Mouse (Mus musculus): ENCODE measurements around the gene Hs3st3b1.

Hs3st3b1 gene

GRCm38 (mm10) chr11:63923386-63923785 is 1.3 kb upstream of the Hs3st3b1 start:
- DNase-seq (ENCODE audit: low spot score), result no peak

DNA sequence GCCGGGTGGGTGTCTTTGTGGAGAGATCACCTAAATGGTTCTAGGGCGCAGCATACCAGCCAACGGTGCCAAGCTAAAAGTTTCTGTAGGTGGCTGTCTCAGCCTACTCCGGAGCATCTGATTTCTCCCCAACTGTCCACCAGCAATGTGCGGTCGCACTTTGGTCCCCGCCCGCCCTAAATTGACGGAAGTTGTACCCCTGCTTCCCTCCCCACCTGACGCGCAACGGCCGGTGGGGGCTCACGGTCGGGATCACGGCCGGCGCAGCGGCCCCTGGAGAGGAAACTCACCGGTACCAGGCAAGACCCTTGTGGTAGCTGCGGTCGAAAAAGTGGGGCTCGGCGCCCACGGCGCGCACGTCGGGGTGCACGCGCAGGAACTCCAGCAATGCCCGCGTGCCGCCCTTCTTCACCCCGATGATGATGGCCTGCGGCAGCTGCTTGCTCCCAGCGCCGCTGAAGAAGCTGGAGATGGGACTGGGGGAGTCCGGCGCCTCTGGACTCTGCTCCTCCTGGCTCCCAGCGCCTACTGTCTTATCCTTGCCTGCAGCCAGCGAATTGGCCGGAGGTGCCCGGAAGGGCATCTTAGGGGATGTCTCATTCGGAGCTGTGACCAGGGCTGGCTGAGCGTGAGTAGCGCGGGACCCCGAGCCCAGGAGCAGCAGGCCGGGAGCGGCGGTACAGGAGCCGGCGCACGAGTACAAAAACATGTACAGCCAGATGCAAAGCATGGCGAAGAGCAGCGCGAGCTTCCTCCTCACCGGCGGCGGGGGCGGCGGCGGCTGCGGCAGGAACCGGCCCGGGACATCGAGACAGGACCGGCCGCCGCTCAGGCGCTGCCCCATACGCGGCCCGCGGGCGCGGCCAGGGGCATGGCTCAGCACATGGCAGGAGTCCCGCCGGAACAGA is 792 bp downstream of the Hs3st3b1 start:
- DNase-seq (ENCODE audit: low spot score), result no peak

GRCm38 (mm10) chr11:63920531-63920930 is 1.6 kb downstream of the Hs3st3b1 start:
- DNase-seq (ENCODE audit: low spot score), result no peak

GRCm38 (mm10) chr11:63919211-63920098 is 2.6 kb downstream of the Hs3st3b1 start:
- DNase-seq (ENCODE audit: low spot score), result no peak

DNA sequence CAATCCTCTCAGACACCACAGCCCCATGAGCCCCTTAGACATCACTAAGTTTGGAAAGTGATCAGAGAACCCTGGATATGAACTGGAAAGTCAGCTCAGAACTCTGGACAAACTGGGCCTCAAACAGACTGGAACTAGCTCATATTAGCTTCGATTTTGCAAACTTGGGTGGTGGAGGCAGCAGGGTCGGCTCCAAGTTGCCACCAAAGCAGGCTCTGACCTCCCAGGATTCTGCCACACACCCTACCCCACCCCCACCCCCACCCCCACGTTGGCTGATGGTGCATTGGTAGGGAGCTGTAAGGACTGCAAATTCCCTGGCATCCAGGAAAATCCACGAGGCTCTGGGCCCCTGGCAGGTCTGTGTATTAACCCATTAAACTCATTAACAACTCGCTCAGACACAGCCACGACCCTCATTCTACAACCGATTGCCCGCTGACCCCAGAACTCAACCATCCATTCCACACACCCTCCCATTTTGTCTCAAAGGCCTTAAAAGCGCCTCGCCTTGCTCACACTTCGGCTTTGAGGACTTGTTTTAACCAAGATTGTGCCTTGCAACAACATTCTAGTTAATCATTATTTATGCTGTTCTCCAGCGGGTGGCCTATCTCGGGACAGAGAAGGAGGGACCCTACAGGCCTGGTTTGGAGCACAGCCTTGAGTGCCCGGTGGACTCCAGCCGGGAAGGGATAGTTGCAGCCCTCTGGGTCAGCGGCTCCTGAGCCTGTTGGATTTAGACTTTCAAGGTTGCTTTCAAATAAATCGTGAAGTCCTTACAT is 3.6 kb downstream of the Hs3st3b1 start:
- DNase-seq (ENCODE audit: low spot score), result no peak

DNA sequence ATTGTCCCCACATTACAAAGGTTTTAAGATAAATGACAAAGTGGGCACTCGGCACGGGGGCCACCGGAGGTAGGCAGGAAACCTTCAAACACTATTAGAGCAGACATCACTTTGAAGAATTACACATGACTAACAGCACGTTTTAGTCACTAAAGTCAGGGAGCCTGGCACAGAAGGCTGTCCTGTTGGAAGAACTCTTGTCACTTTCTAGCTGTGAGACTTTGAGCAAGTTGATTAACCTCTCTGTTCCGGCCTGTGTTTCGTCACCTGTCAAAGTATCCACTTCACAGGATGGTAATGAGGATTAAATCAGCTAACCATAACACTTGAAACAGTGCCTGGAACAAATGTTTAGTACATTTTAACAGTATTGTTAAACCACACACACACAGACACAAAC is 4.5 kb downstream of the Hs3st3b1 start:
- no peak for DNase-seq (ENCODE audit: low spot score)

GRCm38 (mm10) chr11:63914388-63914787 is 7.7 kb downstream of the Hs3st3b1 start:
- no peak for DNase-seq (ENCODE audit: low spot score)

GRCm38 (mm10) chr11:63913936-63914335 is 8.2 kb downstream of the Hs3st3b1 start:
- no peak for DNase-seq (ENCODE audit: low spot score)

DNA sequence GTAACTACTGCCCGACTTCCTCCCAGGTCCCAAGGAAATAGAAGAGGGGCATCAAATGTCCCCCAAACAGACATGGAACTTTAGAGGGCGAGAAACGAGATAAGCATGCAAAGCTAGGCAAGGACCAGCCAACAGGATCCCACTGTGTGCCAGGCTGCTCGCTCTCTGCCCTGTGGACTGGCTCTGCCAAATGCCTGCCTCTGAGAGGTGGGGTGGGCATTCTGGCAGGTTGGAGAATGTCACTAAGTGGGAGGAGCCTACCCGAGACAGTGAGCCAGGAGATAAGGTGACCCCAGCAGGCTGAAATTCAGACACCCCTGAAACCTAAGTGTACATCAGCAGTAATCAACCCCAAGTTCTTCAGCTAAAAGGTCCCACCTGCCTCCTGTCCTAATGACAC is 11.1 kb downstream of the Hs3st3b1 start:
- no peak for DNase-seq (ENCODE audit: low spot score)

GRCm38 (mm10) chr11:63909961-63910360 is 12.1 kb downstream of the Hs3st3b1 start:
- no peak for DNase-seq (ENCODE audit: low spot score)

GRCm38 (mm10) chr11:63908500-63908899 is 13.6 kb downstream of the Hs3st3b1 start:
- DNase-seq (ENCODE audit: low spot score), result no peak

DNA sequence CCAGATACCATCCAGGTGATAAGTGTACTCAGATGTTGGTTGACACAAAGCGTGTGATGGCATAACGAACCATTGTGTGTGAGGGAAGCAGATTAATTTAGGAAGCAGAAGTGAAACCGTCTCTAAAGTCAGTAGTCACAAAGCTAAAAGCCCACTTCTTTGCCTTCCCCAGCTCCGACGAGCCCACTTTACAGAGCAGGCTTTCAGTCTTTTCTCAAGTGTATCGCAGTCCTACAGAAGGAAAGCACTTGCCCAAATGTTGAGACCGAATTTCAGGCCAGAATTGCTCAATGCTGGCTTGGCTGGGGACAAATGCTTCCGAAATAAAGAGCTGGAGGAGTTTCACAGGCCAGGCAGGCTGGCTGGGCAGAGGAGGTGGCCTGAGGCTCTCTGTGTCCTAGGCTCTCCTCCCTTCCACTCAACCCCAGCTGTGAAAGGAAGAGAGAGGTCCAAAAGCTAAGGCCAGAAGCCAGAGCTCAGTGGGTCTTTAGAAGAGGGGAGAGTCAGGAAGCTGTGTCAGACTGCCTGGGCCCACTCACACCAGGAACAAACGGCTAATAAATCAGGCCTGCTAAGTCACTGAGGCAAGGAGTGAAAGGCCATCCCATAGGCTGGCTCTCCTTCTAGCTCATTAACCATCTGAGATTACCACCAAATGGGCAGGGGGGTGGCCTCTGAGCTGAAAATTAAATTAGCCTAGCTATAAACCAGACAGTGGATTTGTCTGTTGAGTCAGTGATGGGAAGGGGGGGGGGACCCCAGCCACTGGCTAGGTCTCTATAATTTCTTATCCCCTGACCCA is 15.3 kb downstream of the Hs3st3b1 start:
- no peak for DNase-seq (ENCODE audit: low spot score)

DNA sequence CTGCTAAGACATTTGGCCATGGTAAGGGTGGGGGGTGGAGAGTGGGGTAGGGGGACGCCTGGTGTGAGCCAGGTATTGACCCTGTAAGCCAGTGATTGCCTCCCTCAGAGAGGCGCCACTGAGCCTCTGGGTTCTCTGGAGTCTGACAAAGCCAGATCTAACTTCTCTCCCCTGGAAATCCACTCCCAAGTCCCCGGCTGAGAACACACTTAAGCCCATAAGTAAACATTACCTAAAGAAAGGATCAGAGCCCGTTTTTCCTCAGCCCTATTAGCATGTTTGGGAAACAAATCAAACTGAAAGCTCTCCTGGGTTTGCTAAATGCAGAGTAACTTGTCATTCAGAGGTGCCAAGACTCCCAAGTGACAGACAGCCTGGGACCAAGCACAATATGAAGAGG is 17.3 kb downstream of the Hs3st3b1 start:
- DNase-seq (ENCODE audit: low spot score), result no peak

DNA sequence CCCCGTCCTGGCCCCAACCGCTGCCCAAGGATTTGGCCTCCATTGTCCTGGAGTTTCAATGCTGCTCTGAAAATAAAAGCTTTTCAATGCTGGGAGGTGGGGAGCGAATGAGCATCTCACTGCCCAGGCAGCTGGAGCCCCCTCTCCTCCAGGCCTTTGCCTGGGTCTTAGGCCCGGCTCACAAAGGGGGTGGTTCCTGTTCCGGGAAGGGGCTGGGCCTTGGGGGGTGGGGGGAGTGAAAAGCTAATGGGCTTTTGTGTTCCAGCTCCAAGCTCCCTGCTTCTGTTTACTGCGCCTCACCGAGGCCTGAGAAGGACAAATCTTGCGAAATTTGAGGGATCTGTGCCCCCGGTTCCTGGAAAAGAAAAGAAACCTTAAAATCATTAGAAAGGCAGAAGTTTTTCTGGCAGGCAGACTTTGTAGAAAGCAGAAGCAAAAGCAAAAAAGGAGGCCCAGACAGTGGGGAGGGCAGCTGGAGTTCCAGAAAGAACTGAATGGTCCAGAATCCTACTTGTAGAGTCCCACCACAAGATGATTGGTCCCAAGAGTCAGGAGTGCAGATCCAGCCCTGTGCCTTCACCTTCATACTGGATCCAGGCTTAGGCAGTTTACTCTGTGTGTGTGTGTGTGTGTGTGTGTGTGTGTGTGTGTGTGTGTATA is 23.5 kb downstream of the Hs3st3b1 start:
- DNase-seq (ENCODE audit: low spot score), result no peak

- DNase-seq (ENCODE audit: low spot score), result no peak
Observed at GRCm38 (mm10) chr11:63897856-63898508, 24.1 kb downstream of the Hs3st3b1 start.

GRCm38 (mm10) chr11:63897011-63897410 is 25.1 kb downstream of the Hs3st3b1 start:
- DNase-seq (ENCODE audit: low spot score), result no peak

- DNase-seq (ENCODE audit: low spot score), result no peak
Observed at GRCm38 (mm10) chr11:63894188-63894587, 27.9 kb downstream of the Hs3st3b1 start.

DNA sequence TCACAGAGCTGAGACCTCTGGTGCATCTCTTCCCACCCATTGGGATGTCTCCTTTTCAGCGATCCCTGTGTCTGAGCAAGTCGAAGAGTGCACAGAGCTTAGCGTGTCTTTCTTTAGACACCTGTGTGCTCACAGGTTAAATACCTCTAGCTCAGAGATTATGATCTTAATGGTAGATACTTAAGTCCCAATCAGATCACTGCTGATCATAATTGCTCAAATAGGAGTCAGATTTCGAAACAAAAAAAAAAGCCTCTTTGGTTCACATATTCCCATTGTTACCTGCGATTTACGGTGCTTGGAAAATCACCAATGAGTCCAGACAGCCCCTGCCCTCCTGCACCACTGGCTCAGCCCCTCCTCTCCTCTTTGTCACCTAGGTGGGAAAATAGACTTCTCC is 28.5 kb downstream of the Hs3st3b1 start:
- no peak for DNase-seq (ENCODE audit: low spot score)

DNA sequence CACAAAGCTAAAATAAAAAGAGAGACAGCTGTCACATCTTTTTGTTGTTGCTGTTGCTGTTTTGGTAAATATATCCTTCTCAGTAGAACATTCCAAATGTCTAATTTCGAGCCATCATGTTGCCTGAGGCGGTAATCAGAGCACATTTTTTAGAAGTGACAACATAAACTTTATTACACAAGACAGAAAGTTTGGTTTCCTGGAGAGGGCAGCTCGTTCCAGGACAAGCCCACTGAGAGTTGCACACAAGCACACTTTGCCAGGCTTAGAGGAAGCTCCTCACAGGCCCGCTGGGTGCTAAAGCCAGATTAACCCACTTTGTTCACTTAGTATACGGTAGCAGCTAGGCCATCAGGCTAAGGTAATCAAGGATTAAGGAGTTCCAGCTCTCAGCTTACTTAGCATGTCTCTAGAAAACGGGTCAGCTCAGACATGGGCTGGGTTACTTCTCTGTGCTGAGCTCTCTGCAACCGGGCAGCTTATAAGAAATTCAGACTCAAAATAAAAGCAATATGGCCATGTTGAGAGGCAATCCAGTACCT is 30.5 kb downstream of the Hs3st3b1 start:
- no peak for DNase-seq (ENCODE audit: low spot score)

GRCm38 (mm10) chr11:63883385-63883784 is 38.7 kb downstream of the Hs3st3b1 start:
- no peak for DNase-seq (ENCODE audit: low spot score)

All from layer of hippocampus, adult 9-10 months (tissue).